Mouse (Mus musculus): ENCODE measurements around the gene Ccnt1.

Ccnt1 gene

DNA sequence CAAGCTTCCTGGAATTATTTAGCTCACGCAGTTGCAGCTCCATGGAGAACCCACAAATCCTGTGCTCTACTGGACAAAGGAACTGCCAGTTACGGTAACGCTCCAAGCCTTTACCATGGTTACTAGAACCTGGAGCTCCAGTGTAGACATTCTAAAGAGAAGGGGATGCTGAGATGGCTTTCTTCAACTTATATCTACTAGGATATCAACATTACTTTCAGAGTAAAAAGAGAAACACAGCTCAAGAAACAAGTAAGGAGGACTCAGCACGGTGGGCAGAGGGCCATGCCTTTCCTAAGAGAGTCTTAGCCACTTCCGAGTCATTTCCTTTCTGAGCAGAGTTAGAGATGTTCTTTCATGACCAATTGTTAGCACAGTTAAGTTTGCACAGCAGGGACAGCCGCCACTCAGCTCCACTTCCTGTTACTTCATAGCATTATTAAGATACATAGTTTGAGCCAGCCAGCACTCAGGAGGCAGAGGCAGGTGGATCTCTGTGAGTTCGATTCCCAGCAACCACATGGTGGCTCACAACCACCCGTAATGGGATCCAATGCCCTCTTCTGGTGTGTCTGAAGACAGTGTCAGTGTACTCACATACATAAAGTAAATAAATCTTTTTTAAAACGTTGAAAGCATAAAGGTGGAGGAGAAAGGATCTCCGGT, at the start of gene Ccnt1, which contains the start of gene 4930415O20Rik:
TSS of gene Ccnt1 (minus strand) at position 51 of the 666 bp plus-strand sequence.
TSS of gene 4930415O20Rik (plus strand) at position 132 of the 666 bp plus-strand sequence.
- DNase-seq: no peak

DNA sequence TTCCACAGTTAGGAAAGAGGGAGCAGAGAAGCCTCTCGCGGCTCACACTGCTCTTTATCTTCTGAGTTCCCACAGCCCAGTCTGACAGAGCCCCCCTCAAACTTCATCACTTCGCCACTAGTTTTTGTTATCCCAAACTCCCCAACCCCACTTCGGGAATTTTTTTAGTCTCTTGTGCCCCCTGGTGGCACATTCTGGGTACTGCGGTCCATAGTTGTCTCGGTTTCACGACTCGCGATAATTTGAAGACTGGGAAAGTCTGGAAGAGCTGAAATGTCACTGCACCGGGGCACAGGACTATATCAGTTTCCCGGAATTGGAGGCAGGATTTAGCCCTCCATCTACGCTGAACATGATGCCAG, 46.4 kb upstream of the Ccnt1 start:
- peak; percentile 87 for DNase-seq

DNA sequence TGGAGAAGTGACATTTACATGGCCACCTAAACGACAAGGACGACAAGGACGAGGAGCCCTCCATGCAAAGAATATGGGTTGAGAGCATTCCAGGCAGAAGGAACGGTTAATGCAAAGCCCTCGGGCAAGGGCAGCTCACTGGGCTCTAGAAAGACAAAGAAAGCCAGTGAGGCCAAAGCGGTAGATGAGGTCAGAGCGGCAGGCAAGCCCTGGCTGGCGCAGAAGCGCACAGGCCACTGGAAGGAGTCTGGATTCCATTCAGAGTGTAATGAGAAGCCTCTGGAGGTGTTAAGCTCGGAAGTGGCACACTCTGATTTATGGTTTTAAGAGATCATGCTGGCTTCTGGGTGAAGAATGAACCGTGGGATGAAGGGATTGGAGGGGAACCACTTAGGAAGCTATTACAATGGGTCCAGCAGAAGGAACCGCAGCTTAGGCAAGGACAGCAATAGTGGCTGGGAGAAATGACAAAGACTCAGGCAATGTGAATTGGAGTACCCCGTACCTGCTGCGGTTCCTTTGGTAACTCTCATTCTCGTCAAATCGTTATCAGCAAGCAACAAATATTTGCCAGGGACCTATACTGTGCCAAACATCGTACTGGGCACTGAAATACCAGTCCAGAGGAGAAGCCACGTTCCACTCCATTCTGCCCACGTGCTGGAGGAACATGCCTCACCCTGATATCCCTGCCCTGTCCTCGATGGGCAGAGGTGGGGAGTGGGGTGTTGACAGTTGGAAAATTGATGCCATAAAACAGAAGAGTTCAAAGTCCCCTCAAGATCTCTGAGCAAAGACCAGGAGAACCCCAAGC, 45.8 kb upstream of the Ccnt1 start:
- no peak for DNase-seq

DNA sequence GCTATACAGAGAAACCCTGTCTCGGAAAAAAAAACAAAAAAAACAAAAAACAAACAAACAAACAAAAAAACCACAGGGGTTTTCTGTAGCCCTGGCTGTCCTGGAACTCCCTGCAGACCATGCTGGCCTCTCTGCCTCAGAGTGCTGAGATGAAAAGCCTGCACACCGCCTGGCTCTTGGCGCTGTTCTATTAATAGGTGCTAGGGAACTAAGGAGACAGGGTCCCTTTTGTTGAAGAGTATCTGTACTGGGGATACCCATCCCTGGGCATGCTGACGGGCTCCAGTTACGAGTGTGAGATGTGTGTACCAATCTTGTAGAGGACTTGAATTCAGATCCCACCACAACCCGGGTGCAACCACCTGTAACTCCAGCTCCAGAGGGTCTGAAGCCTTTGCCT, 45.0 kb upstream of the Ccnt1 start:
- DNase-seq: no peak

DNA sequence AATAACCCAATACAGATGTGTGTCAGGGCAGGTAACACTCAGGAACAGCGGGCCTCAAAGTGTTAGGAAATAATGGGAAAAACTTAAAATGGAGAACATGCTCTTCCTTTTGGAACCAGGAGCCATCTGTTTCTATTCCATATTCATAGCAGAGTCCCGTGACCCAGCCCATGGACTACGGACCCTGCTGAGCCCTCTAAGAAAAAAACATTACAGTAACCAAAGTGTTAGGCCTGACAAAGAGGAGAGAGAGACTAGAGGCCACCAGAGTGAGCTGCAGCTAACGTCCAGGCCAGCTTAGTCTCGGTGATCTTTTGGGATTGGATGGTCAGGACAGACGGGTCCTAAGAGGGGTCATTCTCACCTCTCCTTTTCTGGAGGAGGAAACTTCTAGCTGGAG, 44.2 kb upstream of the Ccnt1 start:
- no peak for DNase-seq

DNA sequence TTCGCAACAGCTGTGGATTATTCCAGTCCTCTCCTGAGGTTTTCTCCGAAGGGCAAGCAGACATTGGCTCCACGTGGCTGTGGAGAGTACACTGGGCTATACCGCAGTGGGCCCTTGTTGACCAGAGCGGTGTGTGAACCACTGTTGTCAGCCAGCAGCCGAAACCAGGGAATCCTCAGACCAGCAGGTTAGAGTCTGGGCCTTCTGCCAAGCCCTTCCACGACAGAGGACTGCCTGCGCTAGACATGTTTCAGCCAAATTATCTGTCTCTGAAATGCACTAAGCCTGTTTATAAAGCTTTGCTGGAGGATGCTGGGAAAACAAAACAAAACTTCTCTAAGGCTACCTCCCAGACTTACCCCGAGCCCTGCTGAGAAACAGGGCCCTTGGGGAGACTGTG, 43.8 kb upstream of the Ccnt1 start:
- DNase-seq: peak; percentile 35

DNA sequence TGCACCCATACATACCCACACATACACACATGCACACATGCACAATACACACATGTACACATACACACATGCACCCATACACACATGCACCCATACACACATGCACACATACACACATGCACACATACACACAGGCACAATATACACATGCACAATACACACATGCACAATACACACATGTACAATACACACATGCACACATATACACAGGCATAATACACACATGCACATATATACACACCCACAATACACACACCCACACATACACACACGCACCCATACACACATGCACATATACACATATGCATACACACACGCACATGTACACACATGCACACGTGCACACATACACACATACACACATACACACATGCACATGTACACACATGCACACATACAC, 41.5 kb upstream of the Ccnt1 start:
- DNase-seq: no peak

DNA sequence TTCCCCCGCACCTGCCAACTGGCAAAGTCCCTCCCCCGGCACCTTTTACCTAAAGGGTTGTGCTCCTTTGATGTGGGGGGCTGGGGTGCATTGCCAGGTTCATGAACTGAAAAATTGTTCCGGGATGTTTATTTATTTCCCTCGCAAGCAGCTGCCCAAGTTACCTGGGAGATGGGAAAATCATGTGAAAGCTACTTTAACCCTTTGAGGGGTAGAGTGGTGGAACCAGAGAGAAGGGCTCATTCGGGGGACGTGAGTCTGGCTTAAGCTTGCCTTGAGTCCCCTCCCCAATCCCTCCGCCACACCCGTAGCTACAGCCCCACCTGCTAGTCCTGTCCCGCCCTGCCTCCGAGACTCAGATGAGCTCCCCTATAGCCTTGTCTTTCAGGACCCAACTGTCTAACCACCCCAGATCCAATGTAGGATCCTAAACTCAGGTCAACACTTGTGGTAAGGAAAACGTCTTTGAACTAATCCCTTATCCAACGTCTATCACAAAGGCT, 39.5 kb upstream of the Ccnt1 start:
- DNase-seq: peak; percentile 18

DNA sequence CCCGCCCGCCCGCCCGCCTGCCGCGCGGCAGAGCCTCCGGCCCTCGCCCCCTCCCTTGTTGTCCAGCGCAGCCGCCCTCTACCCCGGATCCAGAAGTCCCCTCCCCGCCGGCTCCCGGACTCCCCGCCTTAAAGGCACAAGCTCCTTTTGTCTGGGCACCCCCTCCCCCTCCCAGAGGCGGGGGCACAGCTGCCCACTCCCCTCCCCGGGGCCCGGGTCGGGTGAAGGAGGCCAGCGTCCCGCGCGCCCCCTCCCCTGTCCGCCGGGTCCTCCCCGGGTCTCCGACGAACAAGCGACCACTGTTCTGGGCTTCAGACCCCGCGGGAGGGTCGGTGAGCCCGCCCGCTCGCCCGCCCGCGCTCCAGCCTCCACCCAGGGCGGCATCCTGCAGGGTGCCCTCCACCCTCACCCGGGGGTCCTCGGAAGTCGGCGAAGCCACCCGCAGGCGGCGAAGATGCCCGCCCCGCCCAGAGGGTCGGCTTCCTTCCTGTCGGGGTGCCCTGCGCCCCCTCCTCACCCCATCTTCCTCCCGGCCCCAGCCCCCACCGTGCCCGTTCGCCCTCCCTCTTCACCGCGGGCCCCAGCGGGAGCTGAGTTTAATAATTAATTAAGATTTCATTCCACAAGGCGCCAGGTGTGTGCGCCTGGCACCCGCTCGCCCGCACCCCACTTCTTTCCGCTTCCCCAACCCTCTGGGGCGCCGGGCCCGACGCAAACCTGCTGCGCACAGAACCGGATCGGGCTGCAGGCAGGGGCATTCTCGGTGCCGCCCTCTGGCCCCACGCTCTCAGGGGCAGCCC, 38.8 kb upstream of the Ccnt1 start, which contains the start of gene Adcy6:
TSS of gene Adcy6 (minus strand) at position 746 of the 800 bp plus-strand sequence.
- peak; percentile 93 for DNase-seq

DNA sequence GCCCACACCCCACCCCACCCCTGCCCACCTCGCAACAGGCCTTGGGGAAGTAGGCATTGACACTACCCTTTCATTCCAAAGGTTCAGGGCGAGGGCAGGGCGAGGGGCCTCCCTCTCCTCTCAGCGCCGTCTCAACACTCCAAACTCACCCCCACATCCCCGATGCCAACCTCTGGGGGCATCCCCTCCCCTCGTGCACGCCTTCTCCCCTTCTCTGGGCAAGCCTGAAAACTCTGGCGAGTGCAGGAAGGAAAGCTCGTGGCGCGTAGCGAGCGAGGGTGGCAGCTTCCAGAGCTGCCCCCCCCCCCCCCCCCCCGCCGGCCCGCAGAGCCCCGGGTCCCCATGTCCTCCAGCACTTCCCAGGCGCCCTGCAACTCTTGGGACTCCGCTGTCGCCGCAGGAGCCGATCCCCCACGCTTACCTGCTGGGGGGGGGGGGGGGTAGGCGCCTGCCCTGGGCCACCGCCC, 38.1 kb upstream of the Ccnt1 start:
- DNase-seq: peak; percentile 45

DNA sequence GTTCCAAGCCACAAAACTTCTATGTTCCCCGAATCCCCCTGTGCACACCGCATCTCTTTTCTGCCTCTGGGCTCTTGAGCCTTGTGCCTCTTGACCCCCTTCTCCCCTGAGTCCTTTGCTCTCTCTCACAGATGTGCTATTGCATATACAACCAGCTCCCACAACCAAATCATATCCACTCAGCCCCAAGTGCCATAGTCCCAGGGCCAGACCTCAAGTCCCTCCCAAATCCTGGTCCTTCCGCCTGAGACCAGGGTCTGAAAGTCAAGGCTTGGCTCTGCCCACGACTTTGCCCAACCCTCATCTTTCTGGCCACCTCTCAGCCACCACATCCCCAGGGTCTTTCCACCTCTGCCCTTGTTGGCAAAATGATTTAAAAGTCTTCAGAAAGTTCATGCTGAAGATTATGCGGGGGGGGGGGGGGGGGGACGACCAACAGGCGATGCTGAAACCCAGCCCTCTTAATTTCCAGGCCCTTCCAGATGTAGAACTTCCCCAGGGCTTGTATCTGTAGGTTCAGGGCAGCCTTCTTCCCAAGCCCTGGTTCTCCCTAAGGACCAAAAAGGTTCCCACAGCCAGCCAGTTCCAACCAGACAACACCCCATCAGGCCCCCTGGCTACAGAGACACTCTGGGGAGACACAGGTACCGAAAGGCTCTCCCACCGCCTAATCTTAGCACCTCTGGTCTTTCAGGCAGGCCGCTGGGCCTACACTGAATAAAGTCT, 37.5 kb upstream of the Ccnt1 start:
- DNase-seq: peak; percentile 22

DNA sequence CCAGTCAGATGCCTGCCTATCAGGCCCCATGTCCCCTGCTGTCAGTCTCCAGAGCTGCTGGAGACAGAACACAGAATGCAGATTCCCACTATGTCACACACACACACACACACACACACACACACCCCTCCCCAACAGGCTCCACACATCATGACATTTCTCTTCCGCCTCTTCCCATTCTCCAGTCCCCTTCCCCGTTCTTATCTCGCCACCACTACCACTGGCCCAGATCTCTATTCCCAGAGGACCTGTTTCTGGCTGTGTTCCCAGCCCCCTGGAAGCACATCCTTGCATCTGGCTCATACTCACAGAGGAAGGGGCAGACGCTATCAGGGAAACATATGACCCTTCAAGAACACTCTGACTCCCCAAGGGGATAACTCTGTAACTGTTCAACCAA, 36.8 kb upstream of the Ccnt1 start:
- peak; percentile 62 for DNase-seq

DNA sequence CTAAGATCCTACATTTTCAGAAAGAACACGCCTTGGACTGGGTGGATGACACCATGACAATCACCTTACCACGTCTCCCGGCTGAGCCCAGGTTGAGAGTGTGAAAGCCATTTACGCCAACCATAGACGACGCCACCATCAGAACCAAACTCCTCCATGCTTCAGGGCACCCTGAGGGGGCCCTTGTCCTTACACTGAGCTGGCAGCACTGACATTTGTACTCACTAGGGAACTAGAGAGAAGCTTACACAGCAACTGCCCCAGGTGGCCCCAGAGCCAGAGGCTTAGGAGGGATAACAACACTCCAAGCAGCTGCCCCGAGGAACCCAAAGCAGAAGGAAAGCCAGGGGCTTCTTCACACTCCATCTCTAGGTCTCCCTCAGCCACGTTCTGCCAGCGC, 36.0 kb upstream of the Ccnt1 start:
- no peak for DNase-seq

DNA sequence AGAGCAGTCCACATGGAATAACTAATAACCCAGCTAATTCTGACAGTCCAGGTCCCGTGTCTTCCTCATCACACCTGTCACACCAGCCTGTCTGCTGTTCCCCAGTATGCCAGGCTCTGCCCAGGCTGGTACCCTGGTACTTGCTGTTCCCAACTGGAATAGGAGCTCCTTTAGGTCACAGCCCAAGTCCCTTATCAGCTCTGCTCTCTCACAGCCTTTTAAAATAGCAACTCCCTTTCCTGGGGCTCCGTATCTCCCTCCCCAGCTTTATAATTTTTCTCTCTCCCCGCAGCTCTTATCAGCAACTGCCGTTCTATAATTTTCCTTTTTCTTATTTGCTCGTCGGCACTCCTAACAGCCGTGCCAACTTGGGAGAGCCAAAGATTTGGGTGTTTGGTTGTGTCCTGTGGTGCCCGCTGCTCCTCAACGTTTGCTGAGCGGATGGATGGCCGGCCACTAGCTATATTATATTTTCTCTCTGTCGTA, 35.4 kb upstream of the Ccnt1 start:
- DNase-seq: no peak

DNA sequence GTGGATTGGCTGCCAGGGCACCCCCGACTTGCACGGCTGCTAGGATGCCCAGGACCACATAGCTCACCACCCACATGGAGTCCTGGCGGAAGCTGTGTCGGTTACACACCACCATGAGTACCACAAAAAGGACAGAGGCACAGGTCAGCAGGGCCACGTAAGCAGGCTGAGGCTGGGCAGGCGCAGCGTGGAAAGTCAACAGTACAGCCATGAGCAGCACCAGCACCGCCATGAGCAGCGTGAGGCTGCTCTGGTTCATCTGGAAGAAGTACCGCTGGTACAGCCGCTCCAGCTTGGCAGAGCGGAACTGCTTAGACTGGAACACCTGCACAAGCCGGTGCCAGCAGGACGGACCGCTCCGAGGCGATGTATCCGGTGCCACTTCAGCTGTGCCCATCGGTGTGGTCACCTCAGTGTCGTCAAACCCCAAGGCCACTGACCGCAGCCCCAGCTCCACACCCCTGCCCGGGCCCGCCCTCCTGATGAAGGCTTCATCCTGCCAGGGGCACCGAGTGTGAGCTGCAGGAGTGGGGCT, 33.4 kb upstream of the Ccnt1 start:
- DNase-seq: no peak

DNA sequence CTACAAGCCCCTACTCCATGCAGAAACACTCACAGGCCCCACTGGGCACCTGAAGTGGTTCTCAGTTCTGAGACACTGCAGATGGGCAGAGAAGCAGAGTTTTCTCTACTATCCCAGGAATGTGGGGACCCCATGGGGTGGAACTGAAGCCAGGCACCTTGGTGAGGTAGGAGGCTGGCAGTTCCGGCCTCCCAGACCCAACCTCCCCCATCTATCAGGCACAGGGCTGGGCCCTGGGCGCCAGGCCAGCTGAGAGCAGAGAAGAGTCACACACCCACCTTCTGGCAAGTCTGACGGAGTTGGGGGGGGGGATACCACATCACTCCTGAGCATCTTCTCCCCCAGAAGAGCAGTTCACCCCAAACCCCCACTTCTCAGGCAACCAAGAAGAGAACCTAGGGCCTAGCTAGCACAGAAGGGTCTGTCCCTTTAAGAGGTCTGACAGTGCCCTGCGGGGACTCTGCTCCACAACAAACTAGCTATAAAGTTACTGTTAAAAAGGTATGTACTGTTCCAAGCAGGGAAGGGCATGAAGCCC, 32.3 kb upstream of the Ccnt1 start:
- no peak for DNase-seq

DNA sequence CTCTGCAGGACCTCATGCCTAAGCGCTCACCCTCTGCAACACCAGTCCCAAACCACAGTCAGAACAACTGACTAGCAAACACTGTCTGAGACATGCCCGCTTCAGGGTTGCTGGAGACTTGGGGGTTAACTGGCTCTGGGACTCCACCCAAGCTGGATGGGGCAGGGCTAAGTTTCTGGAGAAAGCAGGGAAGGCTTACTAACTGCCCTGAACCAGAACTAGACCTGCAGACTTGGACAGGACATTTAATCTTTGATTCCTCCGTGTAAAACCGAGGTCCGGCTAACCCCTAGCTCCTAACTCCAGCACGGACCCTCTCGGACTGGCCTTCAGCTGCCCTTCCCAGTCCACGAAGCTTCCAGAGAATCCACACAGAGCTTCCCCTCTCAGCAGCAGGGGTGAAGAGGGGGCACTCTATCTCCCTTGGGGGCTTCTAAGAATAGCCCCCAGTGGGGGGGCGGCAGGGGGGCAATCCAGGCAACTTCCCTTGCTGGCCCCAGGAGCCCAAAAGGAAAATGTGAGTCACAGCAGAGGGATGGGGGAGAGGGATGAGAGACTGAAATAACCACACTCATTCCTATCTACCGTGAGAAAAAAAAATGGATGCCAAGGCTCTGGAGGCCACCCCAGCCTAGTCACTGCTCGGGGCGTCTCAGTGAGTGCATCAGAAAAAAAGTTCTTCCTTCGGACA, 31.6 kb upstream of the Ccnt1 start:
- peak; percentile 66 for DNase-seq

DNA sequence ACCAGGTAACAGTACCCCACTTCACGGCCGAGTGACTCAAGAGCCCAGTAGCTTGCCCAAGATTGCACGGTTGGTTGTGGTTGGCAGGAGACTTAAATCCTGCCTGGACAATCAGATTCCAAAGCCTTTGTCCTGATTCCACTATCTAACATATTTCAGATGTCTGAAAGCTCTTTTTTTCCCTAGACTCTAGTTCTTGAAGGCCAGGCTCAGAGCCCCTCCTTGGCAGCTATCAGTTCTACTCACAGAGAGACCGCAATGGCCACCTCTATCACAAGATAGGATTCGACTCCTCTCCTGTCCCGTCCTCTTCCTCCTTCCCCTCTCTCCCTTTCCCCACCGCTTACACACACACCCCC, 31.1 kb upstream of the Ccnt1 start:
- no peak for DNase-seq

DNA sequence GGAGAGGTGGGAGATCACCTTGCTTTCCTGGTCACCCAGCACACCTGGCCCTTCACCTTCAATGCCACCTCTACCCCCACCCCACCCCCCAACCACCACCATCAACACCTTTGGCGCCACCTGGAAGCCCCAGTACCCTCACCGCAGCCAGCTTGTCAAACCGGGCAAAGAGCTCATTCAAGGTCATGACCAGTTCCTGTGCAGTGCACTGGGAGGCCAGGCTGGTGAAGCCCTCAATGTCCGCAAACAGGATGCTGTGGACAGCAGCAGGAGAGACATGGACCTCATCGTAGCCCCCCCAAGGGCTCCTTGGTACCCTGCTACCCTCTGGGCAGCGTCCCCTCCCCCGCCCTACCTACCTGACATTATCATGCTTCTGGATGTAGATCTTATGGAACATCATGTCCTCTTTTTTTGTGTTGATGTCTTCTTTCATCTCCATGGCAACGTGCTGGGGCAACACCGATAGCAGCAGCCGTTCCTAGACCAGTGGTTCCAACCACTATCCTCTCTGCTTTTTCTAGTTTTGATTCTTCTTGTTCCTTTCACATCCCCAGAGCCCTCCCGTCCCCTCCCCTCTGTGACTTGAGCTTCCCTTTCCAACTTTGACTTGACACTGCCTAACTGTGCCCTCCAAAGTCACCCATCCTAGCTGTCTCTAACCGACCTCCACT, 29.4 kb upstream of the Ccnt1 start:
- no peak for DNase-seq

DNA sequence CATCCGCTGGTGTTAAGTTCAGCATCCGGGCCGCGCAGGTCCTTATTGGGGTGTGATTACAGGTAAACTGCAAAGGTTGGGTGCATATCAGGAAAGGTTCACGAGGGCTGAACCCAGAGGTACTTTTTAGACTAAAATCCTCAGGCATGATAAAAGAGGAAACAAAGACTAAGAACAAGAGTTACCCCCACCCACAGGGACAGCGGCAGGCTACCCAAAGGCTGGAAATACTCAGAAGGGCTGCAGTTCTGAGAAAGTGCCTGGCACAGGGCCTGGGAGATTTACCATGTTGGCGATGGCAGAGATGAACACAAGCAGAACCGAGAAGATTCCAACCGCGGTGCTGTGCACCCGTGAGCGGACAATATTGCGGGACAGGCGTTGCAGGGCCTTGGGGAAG, 25.9 kb upstream of the Ccnt1 start:
- DNase-seq: no peak

DNA sequence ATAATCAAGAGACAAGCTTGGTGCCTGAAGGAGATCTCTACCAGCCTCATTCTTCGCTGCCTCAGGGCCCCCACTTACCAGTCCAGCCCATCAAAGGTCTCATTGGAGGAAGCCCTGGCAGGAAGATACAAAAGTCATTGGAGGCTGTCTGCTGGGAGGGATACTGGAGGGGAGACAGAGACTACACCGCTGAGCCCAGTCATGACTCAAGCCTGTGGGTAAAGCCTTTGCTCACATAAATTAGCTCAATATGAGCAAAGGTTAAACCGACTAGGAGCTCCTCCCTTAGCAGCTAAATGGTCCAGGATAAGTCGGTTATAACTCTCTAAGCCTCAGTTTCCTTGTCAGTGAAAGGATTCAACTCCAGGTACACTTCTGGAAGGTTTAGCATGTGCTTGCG, 24.3 kb upstream of the Ccnt1 start:
- no peak for DNase-seq

Data from lung, postnatal 10 days (tissue).